In the genomic region with DNA sequence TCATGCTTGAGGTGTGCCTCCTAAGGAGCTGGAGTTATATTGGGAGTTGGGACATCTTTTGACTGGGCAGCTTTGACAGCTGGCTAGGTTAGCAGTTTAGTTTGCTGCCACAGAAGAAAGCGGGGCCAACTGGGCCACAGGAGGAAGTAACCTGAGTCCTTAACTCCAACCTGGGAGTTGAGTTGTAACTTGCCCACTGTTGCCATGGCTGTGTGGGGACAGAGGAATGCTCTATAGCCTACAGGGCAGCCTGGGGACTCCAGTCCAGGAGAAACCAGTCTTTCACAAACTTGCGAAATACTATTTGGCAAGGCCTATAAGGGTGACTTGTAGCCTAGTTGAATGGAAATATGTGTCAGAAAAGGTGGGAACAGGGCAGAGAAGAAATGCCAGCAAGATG, we compare ENCODE assay signal across 10 mouse cellular contexts. TPM values are rescaled to one million over a fixed set of nuclear protein-coding genes. Genes with fewer than 3 reads are reported as not detected.
DNase-seq lines count a peak whose midpoint lies in the region; ATAC-seq lines count a peak whose summit lies in the region.
"Had no signal": no experiment of that assay in that cellular context is flagged by ENCODE, and none has a peak within 500 bp of the region (broad histone marks: within the 10 kb centered on the region; RNA-seq: fewer than 3 reads in every experiment).

No protein-coding gene starts in this region.

- peak; percentile 69 for DNase-seq in adrenal gland, postnatal 10 days
- DNase-seq in adrenal gland, adult 18-20 months (ENCODE audit: low spot score in 2 of 2) = no peak
- DNase-seq in fat pad, adult 2 months (ENCODE audit: extremely low read depth, low read depth, low spot score) = peak; percentile 99
- peak; percentile 45 for DNase-seq in kidney, postnatal 10 days
- DNase-seq in neural tube, embryonic 10.5 days (ENCODE audit: extremely low spot score, low spot score) = no peak
- no peak for DNase-seq in frontal cortex, adult 2 months (ENCODE audit: extremely low spot score in 1 of 2, low spot score in 1 of 2)
- DNase-seq: B cell, adult 2 months; left cerebral cortex, postnatal 4 days had no signal

- peak; percentile 38; the same call in 1 of the 2 replicates for ATAC-seq in megakaryocyte, adult 5-6 weeks (ENCODE audit: poor library complexity, severe bottlenecking)
- ATAC-seq in frontal cortex, adult (ENCODE audit: low TSS enrichment) = no peak

RNA-seq across cellular contexts. Expression of a gene that starts 46.1 kb away (rescaled TPM):
- total RNA-seq in adrenal gland, postnatal 10 days (2021) = 10 to 100 TPM; 43.5 to 51.6 TPM
- total RNA-seq in adrenal gland, adult 18-20 months (2021) = 10 to 100 TPM; 42.0 to 46.9 TPM
- total RNA-seq in megakaryocyte, adult 5-6 weeks (2015) = 23.4 and 26.5 TPM in 2 replicates
- total RNA-seq in megakaryocyte, adult 5-6 weeks (2017) = 17.7 and 20.4 TPM in 2 replicates
- 31.3 and 31.4 TPM in 2 replicates for polyA plus RNA-seq in frontal cortex, adult 2 months (2012; rRNA removed)

Comparison
In these comparisons a context has a peak if more than half of its experiments do, and no peak if none do; other contexts are left out.
1. DNase-seq: peak in adrenal gland, postnatal 10 days (single experiment), fat pad, adult 2 months (single experiment) and kidney, postnatal 10 days (single experiment); none in adrenal gland, adult 18-20 months (0 of 2), neural tube, embryonic 10.5 days (single experiment) and frontal cortex, adult 2 months (0 of 2).